Mouse (Mus musculus) C2C12 (cell line): ENCODE measurements around the gene Ttll11. TPM values are rescaled to one million over a fixed set of nuclear protein-coding genes. Genes with fewer than 3 reads are reported as not detected.

ENCODE experiments used
- H3K27me3 ChIP-seq: one replicate; pipeline ENCODE4 v1.6.1; 2011; ENCODE audit not compliant: control insufficient read depth, insufficient read depth, insufficient read length
- H3K36me3 ChIP-seq: one replicate; pipeline ENCODE4 v1.6.1; 2011; ENCODE audit not compliant: control insufficient read depth, insufficient read depth
- H3K4me3 ChIP-seq: one replicate; pipeline ENCODE4 v1.5.1; 2011; ENCODE audit warnings: mild to moderate bottlenecking, control low read depth; ENCODE audit not compliant: poor library complexity, insufficient read depth, severe bottlenecking
- H3K79me2 ChIP-seq: one replicate; pipeline ENCODE4 v1.6.1; 2011; ENCODE audit not compliant: control insufficient read depth, insufficient read depth
- H3K79me3 ChIP-seq: one replicate; pipeline ENCODE4 v1.6.1; 2011; ENCODE audit warnings: low read depth, control low read depth
- H3ac ChIP-seq: one replicate; pipeline ENCODE3; 2011; ENCODE audit warnings: low read depth; ENCODE audit not compliant: control insufficient read depth, insufficient read length
- CEBPB ChIP-seq: IDR thresholded peaks from one replicate; pipeline ENCODE4 v1.6.1; 2011; ENCODE audit warnings: low read depth, mild to moderate bottlenecking, control low read depth, moderate library complexity
- CTCF ChIP-seq: IDR thresholded peaks from one replicate; pipeline ENCODE4 v1.5.1; 2011; ENCODE audit not compliant: control insufficient read depth, insufficient read depth, insufficient read length
- FOSL1 ChIP-seq: IDR thresholded peaks from one replicate; pipeline ENCODE4 v1.8.0; 2011; ENCODE audit warnings: mild to moderate bottlenecking, low read length; ENCODE audit not compliant: poor library complexity, insufficient read depth, severe bottlenecking
- MAX ChIP-seq: IDR thresholded peaks from one replicate; pipeline ENCODE4 v1.6.1; 2011; ENCODE audit warnings: mild to moderate bottlenecking, control low read depth
- MYOD1 ChIP-seq: IDR thresholded peaks from one replicate; pipeline ENCODE4 v1.6.1; 2011; ENCODE audit warnings: low read depth; ENCODE audit not compliant: control insufficient read depth, insufficient read length
- MYOG ChIP-seq: IDR thresholded peaks from one replicate; pipeline ENCODE4 v1.6.1; 2011; ENCODE audit not compliant: control insufficient read depth, insufficient read length; ENCODE audit errors: extremely low read depth
- USF1 ChIP-seq: IDR thresholded peaks from one replicate; pipeline ENCODE4 v1.6.1; 2011; ENCODE audit warnings: low read depth, mild to moderate bottlenecking, control low read depth, moderate library complexity
- polyA plus RNA-seq: library from polyadenylated mRNA; unstranded; fragments of >200 nt; fragmentation: generic; extraction: Trizol; gene quantifications from one replicate; pipeline ENCODE4 v1.2.1, GENCODE M21; 2012; ENCODE audit warnings: missing spikeins

The Ttll11 gene
- polyA plus RNA-seq, 1 experiment, result 7.0 TPM

- no peaks in the 10 kb centered on the region for H3K79me2 ChIP-seq
- H3K4me3 ChIP-seq, result no peak overlapping the region
- no peaks in the 10 kb centered on the region for H3K79me3 ChIP-seq
- no peak for TF ChIP-seq MAX
- no peak overlapping the region for H3ac ChIP-seq
- H3K27me3 ChIP-seq, result no peaks in the 10 kb centered on the region
- no peaks in the 10 kb centered on the region for H3K36me3 ChIP-seq
Measured at GRCm38 (mm10) chr2:35735001-35735400, 244.7 kb downstream of the Ttll11 start.

DNA sequence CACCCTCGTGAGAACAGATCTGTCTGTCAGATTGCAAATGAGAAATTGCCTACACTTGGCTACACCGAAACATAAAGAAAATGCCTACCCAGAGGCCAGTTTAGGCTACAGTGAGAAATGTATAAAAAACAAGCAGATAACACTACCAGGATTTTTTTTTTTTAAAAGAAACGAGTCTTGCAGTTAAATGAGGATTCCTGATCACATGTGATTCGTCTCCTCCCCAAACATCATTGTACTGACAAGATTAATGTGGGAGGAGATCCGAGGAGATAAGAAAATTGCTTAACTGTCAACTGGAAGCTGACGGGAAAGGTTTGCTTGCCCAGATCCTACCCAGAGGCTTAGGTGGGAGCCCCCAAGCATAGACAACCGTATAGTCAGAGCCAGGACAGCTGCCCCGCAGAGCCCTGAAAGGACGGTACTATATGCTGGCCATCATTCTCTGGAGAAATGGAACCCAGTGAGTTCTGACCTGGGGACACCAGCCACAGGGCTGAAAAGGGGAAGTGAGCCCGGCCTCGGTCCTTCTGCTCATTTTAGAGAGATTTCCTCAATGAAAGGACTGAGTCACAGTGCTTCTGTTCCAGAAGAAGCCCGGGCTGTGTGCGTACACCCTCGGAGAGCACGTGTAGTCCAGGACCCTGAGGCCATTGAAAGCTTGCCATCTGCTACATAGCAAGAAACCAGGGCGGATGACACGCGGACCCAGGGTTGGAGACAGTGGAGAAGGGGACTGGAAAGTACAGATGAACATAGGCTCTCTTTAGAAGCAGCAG, 247.9 kb downstream of the Ttll11 start:
- peaks cover 13% of the 10 kb centered on the region for H3K36me3 ChIP-seq
- no peaks in the 10 kb centered on the region for H3K27me3 ChIP-seq
- H3K79me3 ChIP-seq, result no peaks in the 10 kb centered on the region
- H3K4me3 ChIP-seq, result no peak overlapping the region
- no peaks in the 10 kb centered on the region for H3K79me2 ChIP-seq
- TF ChIP-seq MAX (no peak), MYOD1 (no peak), USF1 (no peak), CEBPB (no peak), CTCF (no peak), MYOG (no peak), FOSL1 (no peak)
- H3ac ChIP-seq, result no peak overlapping the region

DNA sequence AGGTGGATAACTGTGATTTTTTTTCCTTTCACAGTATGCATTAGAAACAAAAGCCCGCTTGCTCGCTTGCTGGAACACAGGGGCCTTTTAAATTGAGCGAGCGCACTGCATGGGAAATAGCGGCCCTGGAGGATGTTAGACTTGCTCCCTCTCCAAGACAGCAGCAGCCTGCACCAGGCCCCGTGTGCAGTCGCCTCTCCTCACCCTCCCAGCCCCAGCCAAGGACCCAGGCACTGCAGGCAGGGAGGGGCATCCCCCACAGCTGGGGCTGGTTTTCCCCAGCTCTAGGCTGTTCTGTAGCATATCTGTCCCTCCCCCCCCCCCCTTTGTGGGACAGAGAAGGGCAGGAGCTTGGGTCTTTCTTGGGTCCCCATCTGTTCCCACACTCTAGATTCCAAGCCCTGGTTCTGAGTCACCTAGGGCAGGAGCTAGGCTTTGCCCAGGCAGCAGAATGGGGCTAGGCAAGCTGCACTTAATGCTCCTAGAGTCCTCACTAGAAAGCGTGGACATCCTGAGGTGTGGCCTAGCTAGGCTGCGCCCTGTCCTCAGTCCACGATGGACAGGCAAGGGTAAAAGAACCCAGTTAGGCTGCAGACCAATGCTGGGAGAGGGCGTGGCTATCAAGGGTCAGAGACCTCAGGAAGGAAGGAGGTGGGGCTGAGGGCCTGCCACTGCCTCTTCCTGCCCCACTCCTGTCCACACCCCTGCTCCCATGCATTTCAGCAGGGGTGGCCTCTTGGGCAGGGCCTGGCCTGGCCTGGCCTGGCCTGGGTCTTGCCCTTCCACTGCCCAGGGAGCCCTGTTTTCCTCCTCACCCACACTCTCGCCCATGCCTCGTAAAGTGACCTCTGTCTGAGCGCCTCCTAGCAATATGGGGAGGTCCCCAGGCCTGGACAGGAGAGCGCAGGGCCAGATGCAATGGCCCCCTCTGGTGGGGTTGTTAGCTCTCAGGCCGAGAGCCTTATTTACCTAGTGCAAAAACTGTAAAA, 250.3 kb downstream of the Ttll11 start:
- Histone ChIP-seq H3K36me3 (peaks cover 22% of the 10 kb centered on the region), H3K4me3 (no peak overlapping the region), H3K79me3 (no peaks in the 10 kb centered on the region), H3K27me3 (no peaks in the 10 kb centered on the region), H3ac (no peak overlapping the region), H3K79me2 (no peaks in the 10 kb centered on the region)
- TF ChIP-seq MAX (no peak), CTCF (no peak), MYOG (no peak), CEBPB (no peak)

DNA sequence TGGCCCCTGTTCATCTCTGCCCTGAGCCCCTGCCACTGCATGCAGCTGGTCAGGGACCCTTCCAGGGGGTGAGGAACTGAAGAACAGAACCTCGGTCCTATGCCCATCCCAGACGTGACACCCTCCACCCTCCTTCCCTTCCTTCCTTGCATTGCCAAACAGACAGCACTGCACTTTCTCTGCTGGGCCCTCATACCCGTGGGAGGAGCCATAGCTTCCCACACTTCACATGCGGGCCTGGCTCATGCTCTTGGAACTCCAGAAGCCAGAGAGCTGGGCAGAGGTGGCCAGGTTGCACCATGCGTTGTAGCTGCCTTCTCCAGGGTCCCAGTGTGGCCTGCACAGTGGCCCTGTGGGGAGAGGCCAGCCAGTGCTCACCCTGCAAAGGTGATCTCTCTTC, 251.1 kb downstream of the Ttll11 start:
- no peak for TF ChIP-seq MYOD1
- Histone ChIP-seq H3K36me3 (peaks cover 28% of the 10 kb centered on the region), H3K4me3 (no peak overlapping the region), H3ac (no peak overlapping the region), H3K27me3 (no peaks in the 10 kb centered on the region), H3K79me3 (no peaks in the 10 kb centered on the region), H3K79me2 (no peaks in the 10 kb centered on the region)

GRCm38 (mm10) chr2:35723691-35724090, 256.0 kb downstream of the Ttll11 start:
- H3K36me3 ChIP-seq, result peaks cover 43% of the 10 kb centered on the region
- no peaks in the 10 kb centered on the region for H3K27me3 ChIP-seq
- no peaks in the 10 kb centered on the region for H3K79me3 ChIP-seq
- no peaks in the 10 kb centered on the region for H3K79me2 ChIP-seq
- no peak overlapping the region for H3ac ChIP-seq
- TF ChIP-seq USF1 (no peak), FOSL1 (no peak), MYOG (no peak)
- H3K4me3 ChIP-seq, result no peak overlapping the region

DNA sequence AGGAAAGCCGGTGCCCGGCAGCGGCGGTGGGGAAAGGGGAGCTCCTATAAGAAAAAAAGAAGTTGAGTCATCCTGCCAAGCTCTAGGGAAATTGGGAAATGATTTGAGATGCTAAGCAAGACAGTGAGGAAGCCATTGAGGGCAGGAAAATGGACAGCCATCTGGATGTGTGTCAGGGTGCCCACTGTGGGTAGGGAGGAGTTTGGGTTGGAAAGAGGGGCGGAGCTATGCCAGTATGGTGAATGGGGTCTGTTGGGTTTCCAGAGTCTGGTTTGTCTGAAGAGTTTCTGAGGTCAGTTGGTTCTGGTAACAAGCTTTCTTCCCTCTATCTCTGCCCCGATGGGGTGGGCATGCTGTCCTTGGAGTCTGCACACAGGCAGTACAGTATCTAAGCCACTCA, 256.4 kb downstream of the Ttll11 start:
- no peaks in the 10 kb centered on the region for H3K79me3 ChIP-seq
- H3K36me3 ChIP-seq, result peaks cover 42% of the 10 kb centered on the region
- TF ChIP-seq CEBPB (no peak), USF1 (no peak), MAX (no peak), FOSL1 (no peak), MYOD1 (no peak), MYOG (no peak), CTCF (no peak)
- H3K4me3 ChIP-seq, result no peak overlapping the region
- no peaks in the 10 kb centered on the region for H3K27me3 ChIP-seq
- no peak overlapping the region for H3ac ChIP-seq
- no peaks in the 10 kb centered on the region for H3K79me2 ChIP-seq
